Mouse (Mus musculus) forebrain, embryonic 16.5 days (tissue): Measurements from ENCODE around the gene Slc2a6. TPM values are rescaled to one million over a fixed set of nuclear protein-coding genes. Genes with fewer than 3 reads are reported as not detected.

Experiments used
- ATAC-seq: fragments of 200-750 bp; cut with Nextera tagmentation; 2 replicates; pipeline ENCODE4 v1.8.0; 2017; ENCODE audit warnings: mild to moderate bottlenecking, moderate library complexity
- H3K27ac ChIP-seq: fragments of 300-500 bp; sonication (generic); 2 replicates; pipeline ENCODE4 v1.5.1; 2014; ENCODE audit warnings: low read length, control low read depth
- H3K27me3 ChIP-seq: fragments of 300-500 bp; sonication (generic); replicated peaks from 2 replicates; pipeline ENCODE4 v1.6.1; 2014; ENCODE audit warnings: low read length; ENCODE audit not compliant: control insufficient read depth, insufficient read depth
- H3K36me3 ChIP-seq: fragments of 300-500 bp; sonication (generic); 2 replicates; pipeline ENCODE4 v1.6.1; 2014; ENCODE audit not compliant: control insufficient read depth, insufficient read depth
- H3K4me1 ChIP-seq: fragments of 300-500 bp; sonication (generic); replicated peaks from 2 replicates; pipeline ENCODE4 v1.6.1; 2014; ENCODE audit warnings: low read length; ENCODE audit not compliant: control insufficient read depth, insufficient read depth
- H3K4me2 ChIP-seq: fragments of 300-500 bp; sonication (generic); 2 replicates; pipeline ENCODE4 v1.6.1; 2014; ENCODE audit warnings: mild to moderate bottlenecking, low read length, control low read depth
- H3K4me3 ChIP-seq: fragments of 300-500 bp; sonication (generic); replicated peaks from 2 replicates; pipeline ENCODE4 v1.5.1; 2014; ENCODE audit warnings: mild to moderate bottlenecking, low read length, control low read depth
- H3K9ac ChIP-seq: fragments of 300-500 bp; sonication (generic); replicated peaks from 2 replicates; pipeline ENCODE4 v1.6.1; 2014; ENCODE audit warnings: low read depth, low read length, control low read depth
- H3K9me3 ChIP-seq: fragments of 300-500 bp; sonication (generic); 2 replicates; pipeline ENCODE4 v1.6.1; 2016; ENCODE audit warnings: low read length; ENCODE audit not compliant: control insufficient read depth
- WGBS: fragments of 180-500 bp; shearing (Covaris S2); extraction: QIAGEN DNeasy Blood & Tissue Kit; methylation state at CpG from one replicate; pipeline ENCODE4 v1.1.7; 2014; 5-methylcytosine and 5-hydroxymethylcytosine counted together
- polyA plus RNA-seq: library from polyadenylated mRNA; unstranded; fragments of >200 nt; fragmentation: Nextera tagmentation; extraction: Ambion mirVana; gene quantifications from 2 replicates; pipeline ENCODE4 v1.2.1, GENCODE M21; 2015

Gene Slc2a6
- polyA plus RNA-seq, 1 experiment from 2014 or later: 7.1 TPM

- Histone ChIP-seq H3K9ac (no peak overlapping the region), H3K4me1 (no peaks in the 10 kb centered on the region), H3K4me2 (no peak overlapping the region), H3K9me3 (no peaks in the 10 kb centered on the region), H3K27me3 (no peaks in the 10 kb centered on the region), H3K4me3 (no peak overlapping the region), H3K36me3 (no peaks in the 10 kb centered on the region), H3K27ac (no peak overlapping the region)
- WGBS: 86% methylated on average over 1 of the region's 1 CpGs
- ATAC-seq: no peak
Measured at GRCm38 (mm10) chr2:26997498-26997897, 30.3 kb downstream of the Slc2a6 start.

GRCm38 (mm10) chr2:26993936-26994335 lies 33.9 kb downstream of the Slc2a6 start:
- H3K4me2 ChIP-seq: no peak overlapping the region
- WGBS: 85% methylated on average over 3 of the region's 3 CpGs
- no peak overlapping the region for H3K9ac ChIP-seq
- no peaks in the 10 kb centered on the region for H3K9me3 ChIP-seq
- no peaks in the 10 kb centered on the region for H3K36me3 ChIP-seq
- no peak overlapping the region for H3K4me3 ChIP-seq
- no peaks in the 10 kb centered on the region for H3K4me1 ChIP-seq
- H3K27me3 ChIP-seq: no peaks in the 10 kb centered on the region
- no peak for ATAC-seq
- no peak overlapping the region for H3K27ac ChIP-seq

- H3K9me3 ChIP-seq: no peaks in the 10 kb centered on the region
- H3K27me3 ChIP-seq: no peaks in the 10 kb centered on the region
- no peak for ATAC-seq
- H3K27ac ChIP-seq: no peak overlapping the region
- WGBS: 83% methylated on average over 5 of the region's 5 CpGs
- no peak overlapping the region for H3K4me3 ChIP-seq
- no peaks in the 10 kb centered on the region for H3K4me1 ChIP-seq
- H3K9ac ChIP-seq: no peak overlapping the region
- H3K36me3 ChIP-seq: no peaks in the 10 kb centered on the region
- no peak overlapping the region for H3K4me2 ChIP-seq
Measured at GRCm38 (mm10) chr2:26984640-26985039, 43.2 kb downstream of the Slc2a6 start.

GRCm38 (mm10) chr2:26984179-26984578 lies 43.6 kb downstream of the Slc2a6 start:
- Histone ChIP-seq H3K27ac (no peak overlapping the region), H3K9ac (no peak overlapping the region), H3K9me3 (no peaks in the 10 kb centered on the region), H3K4me2 (no peak overlapping the region), H3K27me3 (no peaks in the 10 kb centered on the region), H3K4me1 (no peaks in the 10 kb centered on the region), H3K36me3 (no peaks in the 10 kb centered on the region), H3K4me3 (no peak overlapping the region)
- WGBS: 75% methylated on average over 2 of the region's 2 CpGs
- ATAC-seq: no peak

GRCm38 (mm10) chr2:26980361-26980760 lies 47.4 kb downstream of the Slc2a6 start:
- no peak overlapping the region for H3K9ac ChIP-seq
- WGBS: 74% methylated on average over 1 of the region's 1 CpGs
- no peak overlapping the region for H3K4me2 ChIP-seq
- H3K9me3 ChIP-seq: no peaks in the 10 kb centered on the region
- H3K27me3 ChIP-seq: no peaks in the 10 kb centered on the region
- no peak overlapping the region for H3K4me3 ChIP-seq
- H3K4me1 ChIP-seq: no peaks in the 10 kb centered on the region
- H3K27ac ChIP-seq: no peak overlapping the region
- no peak for ATAC-seq
- H3K36me3 ChIP-seq: no peaks in the 10 kb centered on the region

GRCm38 (mm10) chr2:26973960-26974359 lies 53.8 kb downstream of the Slc2a6 start:
- WGBS: 60% methylated on average over 4 of the region's 4 CpGs
- no peak overlapping the region for H3K4me2 ChIP-seq

GRCm38 (mm10) chr2:26973116-26973515 lies 54.7 kb downstream of the Slc2a6 start, which contains the start of gene Adamts13:
Gene Adamts13, plus strand, starts transcription at chr2:26973416.
- Histone ChIP-seq H3K9ac (no peak within 1 kb of the TSS), H3K27ac (no peak within 1 kb of the TSS), H3K4me3 (no peak within 1 kb of the TSS), H3K4me2 (no peak within 1 kb of the TSS), H3K9me3 (no peaks in the 10 kb centered on the region), H3K4me1 (no peaks in the 10 kb centered on the region), H3K36me3 (no peaks in the 10 kb centered on the region), H3K27me3 (no peaks in the 10 kb centered on the region)
- ATAC-seq: no peak
- 75% methylated on average over 3 of the region's 3 CpGs for WGBS

More at GRCm38 (mm10) chr2:26973960-26974359, 53.8 kb downstream of the Slc2a6 start:
- H3K27me3 ChIP-seq: no peaks in the 10 kb centered on the region
- H3K27ac ChIP-seq: no peak overlapping the region
- H3K4me1 ChIP-seq: no peaks in the 10 kb centered on the region
- no peaks in the 10 kb centered on the region for H3K9me3 ChIP-seq
- no peaks in the 10 kb centered on the region for H3K36me3 ChIP-seq
- ATAC-seq: no peak
- H3K9ac ChIP-seq: no peak overlapping the region
- no peak overlapping the region for H3K4me3 ChIP-seq

Other genes starting within 250 kb of the Slc2a6 start
- not detected in 2 replicates for gene Abo, start 163.0 kb downstream of the Slc2a6 start, polyA plus RNA-seq
- gene Surf6, start 125.1 kb downstream of the Slc2a6 start, polyA plus RNA-seq: 29.1 and 32.1 TPM in 2 replicates
- 177 and 180 TPM in 2 replicates for gene Med22, start 117.3 kb downstream of the Slc2a6 start, polyA plus RNA-seq
- gene Rpl7a, start 117.2 kb downstream of the Slc2a6 start, polyA plus RNA-seq: 494 and 501 TPM in 2 replicates
- 59.7 and 62.0 TPM in 2 replicates for gene Surf2, start 111.6 kb downstream of the Slc2a6 start, polyA plus RNA-seq
- gene Surf1, start 111.5 kb downstream of the Slc2a6 start, polyA plus RNA-seq: 69.9 and 82.1 TPM in 2 replicates
- gene Surf4, start 94.1 kb downstream of the Slc2a6 start, polyA plus RNA-seq: 110 and 112 TPM in 2 replicates
- gene Stkld1, start 94.0 kb downstream of the Slc2a6 start, polyA plus RNA-seq: 0.36 TPM in 1 of 2 replicates, not detected in the other
- gene Rexo4, start 63.6 kb downstream of the Slc2a6 start, polyA plus RNA-seq: 39.5 and 40.2 TPM in 2 replicates
- 0.38 TPM in 1 of 2 replicates, not detected in the other for gene Adamts13, start 54.6 kb downstream of the Slc2a6 start, polyA plus RNA-seq
- gene Cacfd1, start 18.1 kb downstream of the Slc2a6 start, polyA plus RNA-seq: 109 and 125 TPM in 2 replicates
- gene Mymk, start 44.2 kb upstream of the Slc2a6 start, polyA plus RNA-seq: not detected in 2 replicates
- gene Adamtsl2, start 51.4 kb upstream of the Slc2a6 start, polyA plus RNA-seq: 11.6 and 14.2 TPM in 2 replicates
- gene Fam163b, start 114.5 kb upstream of the Slc2a6 start, polyA plus RNA-seq: 5.0 and 7.1 TPM in 2 replicates
- not detected in 2 replicates for gene Dbh, start 137.2 kb upstream of the Slc2a6 start, polyA plus RNA-seq
- gene Sardh, start 220.3 kb upstream of the Slc2a6 start, polyA plus RNA-seq: 4.1 and 5.8 TPM in 2 replicates